ENCODE assay signal across 14 mouse cellular contexts in genomic region chr1:77080767-77081166, GRCm38 (mm10).
DNase-seq lines count a peak whose midpoint lies in the region; ATAC-seq and TF ChIP-seq lines count a peak whose summit lies in the region.
"Had no signal": no experiment of that assay in that cellular context is flagged by ENCODE, and none has a peak within 500 bp of the region (broad histone marks: within the 10 kb centered on the region; RNA-seq: fewer than 3 reads in every experiment).

No protein-coding gene starts in this region.

- H3K27ac ChIP-seq in heart, embryonic 16.5 days (ENCODE audit: low read length), result no peak overlapping the region
- 0 out of 2 replicates have a peak overlapping the region, but pooled peaks have one; percentile 17 for H3K27ac ChIP-seq in embryonic facial prominence, embryonic 15.5 days (replicated peaks)
- H3K27ac ChIP-seq: left cerebral cortex, adult 2 months had no signal

- no peaks in the 10 kb centered on the region for H3K9me3 ChIP-seq in heart, embryonic 16.5 days (replicated peaks; ENCODE audit: control insufficient read depth, low read length)
- H3K9me3 ChIP-seq in embryonic facial prominence, embryonic 15.5 days (replicated peaks), result no peaks in the 10 kb centered on the region

- peaks cover 4% of the 10 kb centered on the region; the same call in 1 of the 2 replicates for H3K4me1 ChIP-seq in heart, embryonic 16.5 days (ENCODE audit: control insufficient read depth, insufficient read depth, low read length)
- peaks cover 11% of the 10 kb centered on the region; the same call in 1 of the 2 replicates for H3K4me1 ChIP-seq in embryonic facial prominence, embryonic 15.5 days

- no peak for TF ChIP-seq CTCF in brain, embryonic 14.5 days (IDR thresholded peaks at IDR 0.05; ENCODE audit: borderline replicate concordance, extremely low read depth, insufficient read depth, insufficient read length)

- H3K4me2 ChIP-seq in heart, embryonic 16.5 days (ENCODE audit: low read depth, low read length), result 0 out of 2 replicates have a peak overlapping the region, but pooled peaks have one; percentile 2
- H3K4me2 ChIP-seq in embryonic facial prominence, embryonic 15.5 days (replicated peaks), result no peak overlapping the region

- H3K4me3 ChIP-seq in heart, embryonic 16.5 days (ENCODE audit: low read length), result no peak overlapping the region
- no peak overlapping the region for H3K4me3 ChIP-seq in embryonic facial prominence, embryonic 15.5 days (replicated peaks)
- H3K4me3 ChIP-seq: left cerebral cortex, adult 2 months had no signal

- no peak for TF ChIP-seq POLR2A in brain, embryonic 14.5 days (IDR thresholded peaks at IDR 0.05; ENCODE audit: borderline replicate concordance, extremely low read depth, insufficient read depth, insufficient read length, poor library complexity, severe bottlenecking)

- no peak overlapping the region for H3K9ac ChIP-seq in heart, embryonic 16.5 days (ENCODE audit: low read length)
- H3K9ac ChIP-seq in embryonic facial prominence, embryonic 15.5 days, result no peak overlapping the region
- H3K9ac ChIP-seq: liver, postnatal 0 days had no signal

- intact Hi-C loops in heart, postnatal 36 days (cut with DNase I), result loop anchor here (10.0 kb wide), 2 partner anchors 434 to 1156 kb away; partner anchors contain the start of gene Epha4
- intact Hi-C loops in left cerebral cortex, postnatal 14 days (cut with DNase I), result loop anchor here (10.0 kb wide), 1 partner anchor 434 kb away; the partner anchor contains the start of gene Epha4

- no peaks in the 10 kb centered on the region for H3K27me3 ChIP-seq in heart, embryonic 16.5 days (ENCODE audit: control insufficient read depth, insufficient read depth, low read length)
- no peaks in the 10 kb centered on the region for H3K27me3 ChIP-seq in embryonic facial prominence, embryonic 15.5 days

- ATAC-seq in heart, embryonic 16.5 days (replicated peaks; ENCODE audit: extremely low read depth, insufficient read depth, low FRiP score), result no peak
- no peak for ATAC-seq in embryonic facial prominence, embryonic 15.5 days (ENCODE audit: insufficient number of reproducible peaks, low FRiP score, low TSS enrichment, low read depth)
- ATAC-seq: CD4-positive, CD25-positive, alpha-beta regulatory T cell, adult 4 months; liver, postnatal 0 days had no signal

- 17% methylated on average over 5 of the region's 5 CpGs for WGBS in heart, embryonic 16.5 days
- WGBS in embryonic facial prominence, embryonic 15.5 days, result 26% methylated on average over 5 of the region's 5 CpGs

- H3K36me3 ChIP-seq in heart, embryonic 16.5 days (ENCODE audit: control insufficient read depth, insufficient read depth), result no peaks in the 10 kb centered on the region
- no peaks in the 10 kb centered on the region for H3K36me3 ChIP-seq in embryonic facial prominence, embryonic 15.5 days

- no peak for DNase-seq in heart, postnatal 36 days
- DNase-seq in brain, embryonic 14.5 days (ENCODE audit: low read depth), result peak; percentile 72
- peak; percentile 48 for DNase-seq in mesoderm, embryonic 11.5 days (ENCODE audit: low read depth, low spot score)
- DNase-seq in left cerebral cortex, postnatal 14 days (ENCODE audit: low spot score in 2 of 2), result no peak
- no peak for DNase-seq in left cerebral cortex, adult 18-20 months (ENCODE audit: low spot score in 2 of 2)
- DNase-seq: adrenal gland, postnatal 10 days; heart, postnatal 4 days; kidney, postnatal 36 days; liver, postnatal 0 days; thymus, adult 18-20 months had no signal

Comparison
In these comparisons a context has a peak if more than half of its experiments do, and no peak if none do; other contexts are left out.
1. DNase-seq: peak in brain, embryonic 14.5 days (single experiment) and mesoderm, embryonic 11.5 days (single experiment); none in heart, postnatal 36 days (0 of 2), left cerebral cortex, postnatal 14 days (0 of 2) and left cerebral cortex, adult 18-20 months (0 of 2).